Mouse (Mus musculus): ENCODE data around the gene Fam81b.
"Not testable (repeated sequence)": the region's sequence is repeated elsewhere in the genome, so short reads cannot be mapped to it uniquely, and the experiment has no call there.

The Fam81b gene

GRCm38 (mm10) chr13:76304637-76305122 is at the start of gene Fam81b:
Fam81b (minus strand) TSS chr13:76305072.
- peak; percentile 8 for DNase-seq (ENCODE audit: low spot score)

GRCm38 (mm10) chr13:76345941-76346340 is 41.1 kb upstream of the Fam81b start:
- DNase-seq (ENCODE audit: low spot score): not testable (repeated sequence)

GRCm38 (mm10) chr13:76318635-76319034 is 13.8 kb upstream of the Fam81b start:
- DNase-seq (ENCODE audit: low spot score): no peak

- no peak for DNase-seq (ENCODE audit: low spot score)
Observed at GRCm38 (mm10) chr13:76311580-76311979, 6.7 kb upstream of the Fam81b start.

GRCm38 (mm10) chr13:76308811-76309210 is 3.9 kb upstream of the Fam81b start:
- DNase-seq (ENCODE audit: low spot score): no peak

GRCm38 (mm10) chr13:76305655-76306365 is 938 bp upstream of the Fam81b start:
- peak; percentile 6 for DNase-seq (ENCODE audit: low spot score)

- no peak for DNase-seq (ENCODE audit: low spot score)
Observed at GRCm38 (mm10) chr13:76305241-76305640, 369 bp upstream of the Fam81b start.

GRCm38 (mm10) chr13:76304201-76304600 is 671 bp downstream of the Fam81b start:
- DNase-seq (ENCODE audit: low spot score): no peak

- DNase-seq (ENCODE audit: low spot score): no peak
Observed at GRCm38 (mm10) chr13:76303160-76303559, 1.7 kb downstream of the Fam81b start.

GRCm38 (mm10) chr13:76302056-76302455 is 2.8 kb downstream of the Fam81b start:
- no peak for DNase-seq (ENCODE audit: low spot score)

GRCm38 (mm10) chr13:76292050-76292449 is 12.8 kb downstream of the Fam81b start:
- no peak for DNase-seq (ENCODE audit: low spot score)

- DNase-seq (ENCODE audit: low spot score): no peak
Observed at GRCm38 (mm10) chr13:76284597-76284996, 20.3 kb downstream of the Fam81b start.

- DNase-seq (ENCODE audit: low spot score): no peak
Observed at GRCm38 (mm10) chr13:76264361-76265026, 40.4 kb downstream of the Fam81b start.

GRCm38 (mm10) chr13:76258766-76259165 is 46.1 kb downstream of the Fam81b start:
- no peak for DNase-seq (ENCODE audit: low spot score)

GRCm38 (mm10) chr13:76256350-76256749 is 48.5 kb downstream of the Fam81b start:
- DNase-seq (ENCODE audit: low spot score): no peak

- DNase-seq (ENCODE audit: low spot score): no peak
Observed at GRCm38 (mm10) chr13:76250092-76250491, 54.8 kb downstream of the Fam81b start.

- DNase-seq (ENCODE audit: low spot score): no peak
Observed at GRCm38 (mm10) chr13:76249066-76249465, 55.8 kb downstream of the Fam81b start.

- no peak for DNase-seq (ENCODE audit: low spot score)
Observed at GRCm38 (mm10) chr13:76215397-76215796, 89.5 kb downstream of the Fam81b start.

- no peak for DNase-seq (ENCODE audit: low spot score)
Observed at GRCm38 (mm10) chr13:76214928-76215327, 89.9 kb downstream of the Fam81b start.

- DNase-seq (ENCODE audit: low spot score): no peak
Observed at GRCm38 (mm10) chr13:76199943-76200342, 104.9 kb downstream of the Fam81b start.

GRCm38 (mm10) chr13:76197297-76197848 is 107.5 kb downstream of the Fam81b start:
- DNase-seq (ENCODE audit: low spot score): no peak

- no peak for DNase-seq (ENCODE audit: low spot score)
Observed at GRCm38 (mm10) chr13:76195431-76196138, 109.3 kb downstream of the Fam81b start.

All from MN1 (cell line).